Mouse (Mus musculus): Measurements from ENCODE around the gene Sacs. TPM values are rescaled to one million over a fixed set of nuclear protein-coding genes. Genes with fewer than 3 reads are reported as not detected.

Sacs gene
- 3.7 and 4.5 TPM in 2 replicates for polyA plus RNA-seq (2014; fragmentation: Nextera tagmentation; extraction: Ambion mirVana)

GRCm38 (mm10) chr14:61137994-61138726 lies at the start of gene Sacs:
Gene Sacs, plus strand, starts transcription at chr14:61138457.
- Histone ChIP-seq H3K9ac (ENCODE audit: low read length) (peak within 1 kb of the TSS; percentile 53), H3K27me3 (replicated peaks; ENCODE audit: control insufficient read depth, insufficient read depth, low read length) (peaks cover 13% of the 10 kb centered on the region), H3K4me3 (ENCODE audit: low read depth, low read length) (peak within 1 kb of the TSS; percentile 42), H3K4me2 (ENCODE audit: low read length) (peak within 1 kb of the TSS; percentile 73), H3K36me3 (ENCODE audit: control insufficient read depth, insufficient read depth, low read length) (no peaks in the 10 kb centered on the region), H3K4me1 (replicated peaks; ENCODE audit: control insufficient read depth, insufficient read depth, low read length) (no peaks in the 10 kb centered on the region), H3K27ac (ENCODE audit: low read depth) (no peak within 1 kb of the TSS), H3K9me3 (ENCODE audit: control insufficient read depth, low read length) (no peaks in the 10 kb centered on the region)
- 7% methylated on average over 23 of the region's 23 CpGs for WGBS
- ATAC-seq (replicated peaks; ENCODE audit: low FRiP score, low TSS enrichment, low read depth) = no peak
- peak; percentile 71 for DNase-seq (ENCODE audit: low spot score)

GRCm38 (mm10) chr14:61090955-61091354 lies 47.3 kb upstream of the Sacs start:
- no peaks in the 10 kb centered on the region for H3K36me3 ChIP-seq (ENCODE audit: control insufficient read depth, insufficient read depth, low read length)
- no peak overlapping the region for H3K9ac ChIP-seq (ENCODE audit: low read length)
- H3K4me3 ChIP-seq (ENCODE audit: low read depth, low read length) = no peak overlapping the region
- no peaks in the 10 kb centered on the region for H3K4me1 ChIP-seq (replicated peaks; ENCODE audit: control insufficient read depth, insufficient read depth, low read length)
- no peak for ATAC-seq (replicated peaks; ENCODE audit: low FRiP score, low TSS enrichment, low read depth)
- 81% methylated on average over 5 of the region's 5 CpGs for WGBS
- no peaks in the 10 kb centered on the region for H3K27me3 ChIP-seq (replicated peaks; ENCODE audit: control insufficient read depth, insufficient read depth, low read length)
- H3K4me2 ChIP-seq (ENCODE audit: low read length) = no peak overlapping the region
- DNase-seq (ENCODE audit: low spot score) = no peak
- H3K27ac ChIP-seq (ENCODE audit: low read depth) = no peak overlapping the region
- H3K9me3 ChIP-seq (ENCODE audit: control insufficient read depth, low read length) = no peaks in the 10 kb centered on the region

GRCm38 (mm10) chr14:61092073-61092472 lies 46.2 kb upstream of the Sacs start:
- H3K27ac ChIP-seq (ENCODE audit: low read depth) = no peak overlapping the region
- ATAC-seq (replicated peaks; ENCODE audit: low FRiP score, low TSS enrichment, low read depth) (no peak), DNase-seq (ENCODE audit: low spot score) (no peak)
- H3K9me3 ChIP-seq (ENCODE audit: control insufficient read depth, low read length) = no peaks in the 10 kb centered on the region
- no peak overlapping the region for H3K9ac ChIP-seq (ENCODE audit: low read length)
- WGBS = 84% methylated on average over 3 of the region's 3 CpGs
- no peaks in the 10 kb centered on the region for H3K27me3 ChIP-seq (replicated peaks; ENCODE audit: control insufficient read depth, insufficient read depth, low read length)
- no peak overlapping the region for H3K4me3 ChIP-seq (ENCODE audit: low read depth, low read length)
- H3K4me1 ChIP-seq (replicated peaks; ENCODE audit: control insufficient read depth, insufficient read depth, low read length) = no peaks in the 10 kb centered on the region
- H3K36me3 ChIP-seq (ENCODE audit: control insufficient read depth, insufficient read depth, low read length) = no peaks in the 10 kb centered on the region
- no peak overlapping the region for H3K4me2 ChIP-seq (ENCODE audit: low read length)

GRCm38 (mm10) chr14:61097974-61098625 lies 40.2 kb upstream of the Sacs start:
- Histone ChIP-seq H3K9ac (ENCODE audit: low read length) (no peak overlapping the region), H3K4me3 (ENCODE audit: low read depth, low read length) (no peak overlapping the region), H3K4me2 (ENCODE audit: low read length) (no peak overlapping the region), H3K27ac (ENCODE audit: low read depth) (no peak overlapping the region), H3K36me3 (ENCODE audit: control insufficient read depth, insufficient read depth, low read length) (no peaks in the 10 kb centered on the region), H3K9me3 (ENCODE audit: control insufficient read depth, low read length) (no peaks in the 10 kb centered on the region), H3K27me3 (replicated peaks; ENCODE audit: control insufficient read depth, insufficient read depth, low read length) (no peaks in the 10 kb centered on the region), H3K4me1 (replicated peaks; ENCODE audit: control insufficient read depth, insufficient read depth, low read length) (no peaks in the 10 kb centered on the region)
- 77% methylated on average over 12 of the region's 12 CpGs for WGBS
- no peak for DNase-seq (ENCODE audit: low spot score)
- no peak for ATAC-seq (replicated peaks; ENCODE audit: low FRiP score, low TSS enrichment, low read depth)

GRCm38 (mm10) chr14:61100736-61101135 lies 37.5 kb upstream of the Sacs start:
- Histone ChIP-seq H3K4me2 (ENCODE audit: low read length) (no peak overlapping the region), H3K27me3 (replicated peaks; ENCODE audit: control insufficient read depth, insufficient read depth, low read length) (no peaks in the 10 kb centered on the region), H3K36me3 (ENCODE audit: control insufficient read depth, insufficient read depth, low read length) (no peaks in the 10 kb centered on the region), H3K9ac (ENCODE audit: low read length) (no peak overlapping the region), H3K4me3 (ENCODE audit: low read depth, low read length) (no peak overlapping the region), H3K27ac (ENCODE audit: low read depth) (no peak overlapping the region), H3K4me1 (replicated peaks; ENCODE audit: control insufficient read depth, insufficient read depth, low read length) (no peaks in the 10 kb centered on the region), H3K9me3 (ENCODE audit: control insufficient read depth, low read length) (no peaks in the 10 kb centered on the region)
- DNase-seq (ENCODE audit: low spot score) (no peak), ATAC-seq (replicated peaks; ENCODE audit: low FRiP score, low TSS enrichment, low read depth) (no peak)
- 91% methylated on average over 6 of the region's 6 CpGs for WGBS

GRCm38 (mm10) chr14:61106404-61106803 lies 31.9 kb upstream of the Sacs start:
- Histone ChIP-seq H3K27me3 (replicated peaks; ENCODE audit: control insufficient read depth, insufficient read depth, low read length) (no peaks in the 10 kb centered on the region), H3K4me2 (ENCODE audit: low read length) (no peak overlapping the region), H3K9ac (ENCODE audit: low read length) (no peak overlapping the region), H3K9me3 (ENCODE audit: control insufficient read depth, low read length) (no peaks in the 10 kb centered on the region), H3K27ac (ENCODE audit: low read depth) (no peak overlapping the region), H3K4me3 (ENCODE audit: low read depth, low read length) (no peak overlapping the region), H3K4me1 (replicated peaks; ENCODE audit: control insufficient read depth, insufficient read depth, low read length) (no peaks in the 10 kb centered on the region), H3K36me3 (ENCODE audit: control insufficient read depth, insufficient read depth, low read length) (no peaks in the 10 kb centered on the region)
- 70% methylated on average over 8 of the region's 8 CpGs for WGBS
- ATAC-seq (replicated peaks; ENCODE audit: low FRiP score, low TSS enrichment, low read depth) (no peak), DNase-seq (ENCODE audit: low spot score) (no peak)

GRCm38 (mm10) chr14:61108625-61109024 lies 29.6 kb upstream of the Sacs start:
- no peak for ATAC-seq (replicated peaks; ENCODE audit: low FRiP score, low TSS enrichment, low read depth)
- no peaks in the 10 kb centered on the region for H3K4me1 ChIP-seq (replicated peaks; ENCODE audit: control insufficient read depth, insufficient read depth, low read length)
- 87% methylated on average over 2 of the region's 2 CpGs for WGBS

GRCm38 (mm10) chr14:61112404-61112803 lies 25.9 kb upstream of the Sacs start:
- Histone ChIP-seq H3K9me3 (ENCODE audit: control insufficient read depth, low read length) (no peaks in the 10 kb centered on the region), H3K27ac (ENCODE audit: low read depth) (no peak overlapping the region), H3K9ac (ENCODE audit: low read length) (no peak overlapping the region), H3K4me2 (ENCODE audit: low read length) (no peak overlapping the region), H3K4me3 (ENCODE audit: low read depth, low read length) (no peak overlapping the region), H3K4me1 (replicated peaks; ENCODE audit: control insufficient read depth, insufficient read depth, low read length) (no peaks in the 10 kb centered on the region), H3K27me3 (replicated peaks; ENCODE audit: control insufficient read depth, insufficient read depth, low read length) (no peaks in the 10 kb centered on the region), H3K36me3 (ENCODE audit: control insufficient read depth, insufficient read depth, low read length) (no peaks in the 10 kb centered on the region)
- ATAC-seq (replicated peaks; ENCODE audit: low FRiP score, low TSS enrichment, low read depth) (no peak), DNase-seq (ENCODE audit: low spot score) (peak; percentile 91)
- WGBS = 4% methylated on average over 11 of the region's 11 CpGs

More at GRCm38 (mm10) chr14:61108625-61109024, 29.6 kb upstream of the Sacs start:
- Histone ChIP-seq H3K36me3 (ENCODE audit: control insufficient read depth, insufficient read depth, low read length) (no peaks in the 10 kb centered on the region), H3K4me3 (ENCODE audit: low read depth, low read length) (no peak overlapping the region), H3K27ac (ENCODE audit: low read depth) (no peak overlapping the region), H3K9me3 (ENCODE audit: control insufficient read depth, low read length) (no peaks in the 10 kb centered on the region), H3K9ac (ENCODE audit: low read length) (no peak overlapping the region), H3K4me2 (ENCODE audit: low read length) (no peak overlapping the region), H3K27me3 (replicated peaks; ENCODE audit: control insufficient read depth, insufficient read depth, low read length) (no peaks in the 10 kb centered on the region)
- no peak for DNase-seq (ENCODE audit: low spot score)

- Histone ChIP-seq H3K9me3 (ENCODE audit: control insufficient read depth, low read length) (no peaks in the 10 kb centered on the region), H3K27ac (ENCODE audit: low read depth) (no peak overlapping the region), H3K9ac (ENCODE audit: low read length) (no peak overlapping the region), H3K27me3 (replicated peaks; ENCODE audit: control insufficient read depth, insufficient read depth, low read length) (no peaks in the 10 kb centered on the region), H3K36me3 (ENCODE audit: control insufficient read depth, insufficient read depth, low read length) (no peaks in the 10 kb centered on the region), H3K4me3 (ENCODE audit: low read depth, low read length) (no peak overlapping the region), H3K4me2 (ENCODE audit: low read length) (no peak overlapping the region), H3K4me1 (replicated peaks; ENCODE audit: control insufficient read depth, insufficient read depth, low read length) (no peaks in the 10 kb centered on the region)
- ATAC-seq (replicated peaks; ENCODE audit: low FRiP score, low TSS enrichment, low read depth) (no peak), DNase-seq (ENCODE audit: low spot score) (no peak)
- WGBS = 83% methylated on average over 5 of the region's 5 CpGs
Observed at GRCm38 (mm10) chr14:61124755-61125154, 13.5 kb upstream of the Sacs start.
